Mouse (Mus musculus) mature B cell (primary cell): ENCODE results near the gene Bean1.
"Not testable (repeated sequence)": the region's sequence is repeated elsewhere in the genome, so short reads cannot be mapped to it uniquely, and the experiment has no call there.

Experiments
- in situ Hi-C: fragments of 300-500 bp; cut with MboI; formaldehyde crosslinking; loops from 2 replicates; pipeline ENCODE4 v1.14.3; 2019

Bean1 gene

DNA sequence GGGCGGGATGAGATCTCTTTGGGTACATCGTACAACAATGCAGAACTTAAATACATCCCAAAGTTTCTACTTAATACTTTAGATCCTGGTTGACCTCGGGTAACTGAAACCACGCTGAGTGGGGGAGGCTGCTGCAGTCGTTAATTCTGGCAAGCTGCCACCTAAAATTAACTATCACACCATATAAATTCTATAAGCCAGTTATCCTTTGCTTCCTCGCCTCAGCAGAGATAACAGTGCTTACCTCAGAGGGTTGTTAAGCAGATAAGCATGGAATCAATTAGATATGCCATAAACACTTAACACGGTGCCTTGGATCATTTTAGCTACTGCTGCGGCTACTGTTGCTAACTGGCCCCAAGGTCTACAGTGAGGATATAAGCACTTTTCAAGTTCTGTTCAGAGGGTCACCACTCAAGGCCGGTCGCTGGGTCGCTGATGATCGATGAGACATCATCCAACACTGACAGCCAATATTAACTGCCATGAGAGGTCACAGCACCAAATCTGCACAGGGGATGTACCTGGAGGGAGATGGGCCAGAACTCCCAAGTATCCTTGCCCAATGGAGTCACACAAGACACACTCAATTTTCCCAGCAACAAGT is 71.9 kb downstream of the Bean1 start:
- in situ Hi-C loops: loop anchor here (10.0 kb wide), 1 partner anchor 203 kb away; the partner anchor contains the start of gene Dync1li2

DNA sequence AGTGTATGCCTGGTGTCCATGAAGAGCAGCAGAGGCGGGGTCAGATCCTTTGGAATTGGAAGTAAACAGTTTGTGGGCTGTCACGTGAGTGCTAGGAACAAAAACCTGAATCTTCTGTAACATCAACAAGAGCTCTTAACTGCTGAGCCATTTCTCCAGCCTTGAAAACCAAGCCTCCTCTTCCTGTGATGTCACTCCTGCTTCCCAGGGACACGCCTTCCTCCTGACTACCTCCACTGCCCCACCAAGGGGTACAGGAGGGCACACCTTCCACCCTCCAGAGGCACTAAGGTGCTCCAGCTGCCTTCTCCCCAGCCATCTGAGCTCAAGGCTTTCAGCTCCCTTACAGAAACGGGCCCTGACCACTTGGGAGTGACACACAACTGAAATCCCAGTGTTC is 76.4 kb downstream of the Bean1 start:
- in situ Hi-C loops: loop anchor here (10.0 kb wide), 1 partner anchor 198 kb away; the partner anchor contains the start of gene Dync1li2

DNA sequence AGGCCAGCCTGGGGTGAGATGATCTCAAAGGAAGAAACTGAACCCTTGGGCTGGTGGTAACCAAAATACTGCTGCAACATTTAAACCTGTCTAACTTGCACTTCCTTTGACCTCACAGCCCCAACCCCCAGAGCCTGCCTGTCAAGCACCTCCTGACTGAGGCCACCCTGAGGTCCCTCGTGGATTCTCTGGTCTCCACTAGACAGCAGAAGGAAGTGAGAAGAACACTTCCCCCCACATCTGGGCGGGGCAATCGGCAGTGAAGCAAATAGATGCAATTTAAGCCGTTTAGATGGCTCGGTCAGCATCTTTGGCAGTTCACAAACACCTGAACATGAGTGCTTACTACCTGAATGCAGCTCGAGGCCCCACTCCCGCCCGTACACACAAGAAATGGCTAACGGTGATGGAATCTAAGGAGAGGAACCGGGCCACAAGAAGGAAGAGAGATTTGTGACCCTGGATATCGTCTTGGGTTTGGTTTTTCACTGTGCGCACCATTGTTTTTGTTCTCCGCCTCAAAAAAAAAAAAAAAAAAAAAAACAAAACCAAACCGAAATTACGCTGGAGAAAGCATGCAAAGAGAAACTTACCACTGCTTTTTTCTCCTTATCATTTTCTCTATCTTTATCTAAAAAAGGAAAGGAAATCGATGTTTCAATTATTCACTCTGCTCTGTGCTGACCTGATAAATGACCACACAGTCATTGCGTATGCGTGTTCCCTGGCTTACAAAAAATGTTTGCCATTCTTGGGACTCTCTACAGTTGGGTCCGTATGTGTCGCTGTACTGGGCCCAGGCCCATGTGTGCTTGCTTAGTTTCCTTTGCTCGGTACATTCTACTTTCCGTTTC is 77.0 kb downstream of the Bean1 start:
- in situ Hi-C loops: loop anchor here (10.0 kb wide), 1 partner anchor 198 kb away; the partner anchor contains the start of gene Dync1li2

DNA sequence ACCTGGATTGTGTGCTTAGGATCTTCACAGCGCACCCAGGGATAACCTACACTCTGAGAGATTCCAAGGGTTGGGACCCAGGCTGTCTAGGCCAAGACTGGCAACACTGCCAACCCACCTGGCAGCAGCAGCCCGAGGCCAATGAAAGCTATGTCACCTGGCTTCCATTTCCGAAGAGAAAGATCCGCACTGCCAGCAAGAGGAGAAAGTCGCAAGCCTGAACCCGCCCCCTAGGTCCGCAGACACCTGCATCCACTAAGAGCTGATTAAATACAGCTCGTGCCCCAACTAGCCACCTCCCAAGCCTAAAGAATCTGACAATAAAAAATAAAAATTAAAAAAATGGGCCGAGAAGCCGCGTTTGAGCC is 77.7 kb downstream of the Bean1 start:
- in situ Hi-C loops: loop anchor here (10.0 kb wide), 1 partner anchor 197 kb away; the partner anchor contains the start of gene Dync1li2

DNA sequence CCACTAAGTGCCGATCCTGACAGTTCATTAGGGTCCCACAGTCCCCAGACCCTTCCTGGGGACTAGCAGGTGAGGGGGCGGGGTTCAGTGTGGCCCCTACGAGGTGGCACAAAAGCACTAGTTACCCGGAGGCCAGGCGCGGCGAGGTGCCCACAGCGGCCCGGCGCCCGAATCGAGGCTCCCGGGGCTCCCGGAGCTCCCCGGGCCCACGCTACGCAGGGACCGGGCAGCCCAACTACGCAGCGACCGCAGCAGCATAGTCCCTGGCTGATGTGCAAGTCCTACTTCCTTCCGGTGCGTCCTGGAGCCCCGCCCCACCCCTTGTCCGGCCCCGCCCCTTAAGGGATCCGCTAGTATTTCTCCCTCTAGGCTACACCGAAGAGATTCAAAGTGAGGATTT is 78.0 kb downstream of the Bean1 start, which contains the start of gene Tk2:
Tk2 (minus strand) TSS at position 283 of the 400 bp plus-strand sequence.
- in situ Hi-C loops: loop anchor here (10.0 kb wide), 1 partner anchor 197 kb away; the partner anchor contains the start of gene Dync1li2

DNA sequence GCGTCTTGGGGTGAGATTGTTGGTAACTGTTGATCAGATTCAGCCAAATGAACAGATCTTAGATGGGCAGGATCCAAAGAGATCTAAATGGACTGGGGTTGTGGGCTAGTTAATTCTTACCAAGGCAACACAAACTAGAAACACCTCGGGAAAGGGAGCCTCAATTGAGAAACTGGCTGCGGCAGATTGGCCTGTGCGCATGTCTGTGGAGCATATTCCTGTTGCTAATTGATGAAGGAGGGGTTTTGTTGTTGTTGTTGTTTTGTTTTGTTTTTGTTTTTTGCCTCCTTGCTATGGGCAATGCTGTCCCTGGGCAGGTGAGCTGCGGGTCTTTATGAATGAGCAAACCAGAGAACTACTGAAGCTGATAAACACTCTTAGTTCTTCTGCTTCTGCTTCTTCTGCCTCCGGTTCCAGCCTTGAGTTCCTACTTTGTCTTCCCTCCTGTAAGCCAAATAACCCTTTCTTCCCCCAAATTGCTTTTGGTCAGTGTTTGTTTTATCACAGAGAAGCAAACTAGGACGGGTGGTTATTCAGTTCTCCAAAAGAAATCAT is 79.3 kb downstream of the Bean1 start:
- in situ Hi-C loops: loop anchor here (10.0 kb wide), 1 partner anchor 195 kb away; the partner anchor contains the start of gene Dync1li2

DNA sequence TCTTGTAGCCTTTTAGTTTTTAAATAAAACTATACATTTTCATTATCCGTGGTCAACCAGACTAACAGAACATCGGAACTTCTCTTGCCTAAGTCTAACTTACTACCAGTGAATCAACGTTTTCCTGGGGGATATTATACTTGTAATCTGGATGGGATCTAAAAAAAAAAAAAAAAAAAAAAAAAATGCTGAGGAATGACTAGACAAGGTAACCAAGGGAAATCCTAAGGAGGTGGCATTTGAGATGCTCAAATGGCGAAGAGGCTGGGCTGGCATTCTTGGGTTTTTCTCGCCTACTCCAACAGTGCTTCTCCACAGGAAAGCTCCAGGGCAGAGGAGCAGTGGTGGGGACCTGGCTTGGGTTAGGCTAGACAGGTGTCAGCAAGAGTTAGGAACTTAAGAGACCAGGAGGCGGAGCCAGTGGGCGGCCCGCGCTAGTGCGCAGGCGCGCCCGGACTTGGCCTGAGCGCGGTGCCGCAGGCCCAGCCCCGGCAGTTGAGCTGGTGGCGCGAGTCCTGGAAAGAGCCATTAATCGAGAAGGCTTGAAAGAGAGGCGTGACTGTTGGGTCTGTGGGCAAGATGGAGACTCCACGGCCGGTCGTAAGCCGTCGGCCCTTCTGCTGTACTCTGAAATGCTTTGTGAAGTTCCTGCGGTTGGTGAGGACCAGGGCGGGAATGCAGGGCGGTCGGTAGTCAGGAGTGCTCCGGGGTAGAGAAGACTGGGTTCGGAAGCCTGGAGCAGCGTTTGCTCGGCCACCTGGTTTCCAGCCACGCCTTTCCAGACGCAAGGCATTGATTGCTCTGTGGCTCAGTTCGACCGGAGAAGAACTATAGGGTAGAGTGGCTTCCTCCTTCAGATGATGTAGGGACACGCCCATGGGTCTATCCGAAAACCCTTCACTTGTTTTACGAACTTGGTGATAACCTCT is 80.5 kb downstream of the Bean1 start, which contains the start of gene Cklf:
Cklf (plus strand) TSS at position 423 of the 929 bp plus-strand sequence.
- in situ Hi-C loops: no loop called here

DNA sequence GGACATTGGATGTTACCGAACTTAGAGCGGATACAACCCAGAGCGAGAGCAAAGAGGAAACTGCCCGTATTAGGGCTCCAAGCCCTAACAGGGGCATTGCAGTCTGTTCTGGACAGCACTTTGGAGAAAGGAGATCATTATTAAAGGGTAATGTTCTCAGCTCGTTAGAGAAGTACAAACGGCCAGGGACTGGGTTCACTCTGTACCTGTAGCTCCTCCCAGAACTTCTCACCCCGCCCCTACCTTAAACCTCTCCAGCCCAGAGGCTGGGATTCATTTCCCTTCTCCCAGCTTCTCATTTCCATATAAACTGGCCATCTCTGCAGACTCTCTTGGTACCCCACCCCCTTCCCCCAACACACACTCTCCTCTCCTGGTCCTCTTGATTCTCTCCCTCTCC is 81.2 kb downstream of the Bean1 start:
- in situ Hi-C loops: no loop called here

DNA sequence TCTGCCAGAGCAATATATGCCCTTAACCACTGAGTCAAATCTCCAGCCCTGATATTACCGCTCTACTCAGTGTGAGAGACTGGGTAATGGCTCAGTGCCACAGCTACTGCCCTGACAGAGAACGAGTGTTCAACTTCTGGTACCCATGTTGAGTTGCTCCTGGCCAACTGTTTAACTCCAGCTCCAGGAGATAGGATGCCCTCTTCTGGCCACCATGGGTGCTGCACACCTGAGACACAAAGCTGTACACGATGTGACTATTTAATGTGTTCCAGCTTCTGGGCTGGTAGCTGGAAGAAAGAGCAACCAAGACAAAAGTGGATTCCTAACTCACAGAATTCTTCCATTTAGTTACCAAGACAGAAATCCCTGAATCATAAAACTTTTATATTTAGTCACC is 82.8 kb downstream of the Bean1 start:
- in situ Hi-C loops: no loop called here

DNA sequence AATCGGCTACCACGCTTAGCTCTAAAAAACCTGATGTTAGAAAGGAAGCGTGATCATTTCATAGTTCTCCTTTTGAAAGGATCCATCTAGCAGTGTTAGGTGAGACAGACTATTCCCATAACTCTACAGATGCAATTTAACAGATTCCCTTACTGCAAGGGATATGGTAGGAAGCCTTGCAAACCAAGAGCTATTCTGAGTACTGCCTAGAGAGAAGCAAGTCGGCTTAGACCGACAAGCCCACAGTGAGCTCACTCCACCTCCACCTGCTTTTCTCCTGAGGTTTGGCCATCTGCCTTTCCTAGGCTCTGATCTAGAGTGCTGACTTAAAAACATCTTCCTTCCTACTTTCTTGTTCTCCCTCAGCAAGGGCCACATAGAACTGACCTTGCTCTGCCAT is 91.6 kb downstream of the Bean1 start:
- in situ Hi-C loops: not testable (repeated sequence)

DNA sequence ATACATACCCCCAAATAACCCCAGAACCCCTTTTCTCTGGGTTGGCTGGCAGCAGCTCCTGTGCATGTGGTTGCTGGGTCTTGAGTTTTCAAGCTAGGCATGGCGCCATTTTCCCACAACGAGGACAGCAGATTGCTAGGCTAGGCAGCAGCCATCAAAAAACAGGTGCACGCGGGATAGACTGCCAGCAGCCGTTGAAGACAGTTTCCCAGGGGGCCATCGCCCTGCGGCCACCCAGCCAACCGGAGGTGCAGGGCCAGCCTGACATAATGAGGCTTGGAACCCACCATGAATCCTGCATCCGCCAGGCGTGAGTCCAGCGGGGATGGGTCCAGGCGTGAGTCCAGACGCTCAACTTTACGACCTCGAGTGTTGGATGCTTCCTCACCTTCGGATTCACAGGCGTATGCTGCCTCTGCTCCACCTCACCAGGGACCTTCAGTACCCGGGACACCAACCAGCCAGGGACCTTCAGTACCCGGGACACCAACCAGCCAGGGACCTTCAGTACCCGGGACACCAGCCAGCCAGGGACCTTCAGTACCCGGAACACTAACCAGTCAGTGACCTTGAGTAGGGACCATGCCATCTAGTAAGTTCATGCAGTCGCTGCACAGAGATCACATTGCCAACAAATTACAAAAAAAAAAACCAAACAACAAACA is 94.2 kb downstream of the Bean1 start:
- in situ Hi-C loops: not testable (repeated sequence)

DNA sequence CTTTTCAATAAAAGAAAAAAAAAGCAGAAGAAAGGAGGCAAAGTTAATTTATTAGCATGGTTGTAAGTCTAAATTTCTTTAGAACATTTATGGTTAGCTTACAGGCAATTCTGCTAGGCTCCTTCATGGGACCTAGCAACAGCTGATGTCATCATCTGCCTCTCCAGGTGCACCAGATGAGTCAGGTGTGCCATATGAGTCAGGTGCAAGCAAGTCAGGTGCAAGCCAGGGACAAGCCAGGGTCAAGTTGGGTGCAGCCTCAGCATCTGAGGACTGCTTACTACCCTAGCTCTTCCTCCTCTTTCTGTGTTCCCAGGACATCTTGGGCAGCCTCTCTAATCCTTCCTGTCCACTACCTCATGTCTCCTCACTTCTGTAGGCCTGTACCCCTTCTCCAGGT is 98.1 kb downstream of the Bean1 start:
- in situ Hi-C loops: no loop called here
